Mouse (Mus musculus) effector memory CD4-positive, alpha-beta T cell, adult 7 months (primary cell): ENCODE data around the gene Jund. TPM values are rescaled to one million over a fixed set of nuclear protein-coding genes. Genes with fewer than 3 reads are reported as not detected.

Experiments
- polyA plus RNA-seq: library from polyadenylated mRNA; unstranded; fragments of 100-300 nt; shearing (Covaris generic); gene quantifications from one replicate; pipeline ENCODE4 v1.2.1, GENCODE M21; 2017

Jund gene
- polyA plus RNA-seq: 1,865 TPM

DNA sequence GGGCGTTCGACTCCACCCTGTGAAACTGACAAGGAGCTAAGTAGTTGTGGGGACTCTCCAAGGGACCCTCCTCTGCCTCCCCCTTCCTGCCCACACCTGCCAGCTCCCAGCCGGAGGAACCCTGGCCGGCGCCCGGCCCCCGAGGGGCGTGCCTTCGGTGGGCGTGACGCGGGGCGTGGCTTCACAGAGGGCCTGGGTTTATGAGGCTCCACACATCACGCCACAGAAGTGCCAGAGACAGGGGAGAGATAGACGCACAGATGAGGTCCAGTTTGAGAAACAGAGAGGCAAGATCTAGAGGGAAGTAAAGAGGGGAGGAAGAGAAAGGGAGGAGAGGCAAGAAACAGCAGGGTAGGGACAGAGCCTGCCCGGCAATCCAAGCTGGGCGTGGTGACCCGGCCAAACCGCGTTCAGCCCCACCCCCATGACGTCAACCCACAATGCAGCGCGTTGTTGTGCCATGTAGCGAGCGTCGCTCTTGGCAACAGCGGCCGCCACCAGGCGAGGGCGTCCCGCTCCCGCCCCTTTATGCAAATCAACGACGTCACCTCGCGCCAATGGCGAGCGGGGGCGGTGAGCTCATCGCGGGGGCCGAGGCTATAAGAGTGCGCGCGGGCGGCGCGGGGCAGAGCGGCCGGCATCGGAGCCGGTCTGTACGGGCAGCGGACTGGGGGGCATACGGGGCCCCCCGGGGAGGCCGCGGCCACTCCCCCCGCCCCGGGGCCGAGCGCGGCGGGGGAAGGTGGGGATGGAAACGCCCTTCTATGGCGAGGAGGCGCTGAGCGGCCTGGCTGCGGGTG is at the start of gene Jund:
Jund (plus strand) TSS at position 640 of the 800 bp plus-strand sequence.

DNA sequence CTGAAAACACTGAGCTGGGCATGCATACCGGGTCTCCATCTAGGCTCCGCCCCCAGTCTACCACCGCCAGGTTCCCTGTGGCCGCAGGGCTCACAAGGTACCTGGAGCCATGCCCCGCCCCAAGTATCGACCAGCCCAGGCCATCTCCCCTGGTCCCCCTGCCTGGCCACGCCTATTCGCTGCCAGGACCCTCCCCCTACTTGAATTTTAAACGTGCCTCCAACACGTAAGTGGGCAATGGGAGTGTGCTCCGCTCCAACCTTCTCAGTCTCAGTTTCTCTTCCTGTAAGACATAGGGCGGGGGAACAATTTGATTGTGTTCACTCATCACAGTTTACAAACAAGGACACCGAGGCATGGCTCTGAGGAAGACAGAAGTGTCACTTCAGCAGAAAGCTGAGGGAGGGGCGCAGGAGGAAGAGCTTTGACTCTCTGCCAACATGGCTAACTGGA is 38.5 kb upstream of the Jund start, which contains the start of gene Pgpep1:
Pgpep1 (minus strand) TSS at position 116 of the 453 bp plus-strand sequence.

DNA sequence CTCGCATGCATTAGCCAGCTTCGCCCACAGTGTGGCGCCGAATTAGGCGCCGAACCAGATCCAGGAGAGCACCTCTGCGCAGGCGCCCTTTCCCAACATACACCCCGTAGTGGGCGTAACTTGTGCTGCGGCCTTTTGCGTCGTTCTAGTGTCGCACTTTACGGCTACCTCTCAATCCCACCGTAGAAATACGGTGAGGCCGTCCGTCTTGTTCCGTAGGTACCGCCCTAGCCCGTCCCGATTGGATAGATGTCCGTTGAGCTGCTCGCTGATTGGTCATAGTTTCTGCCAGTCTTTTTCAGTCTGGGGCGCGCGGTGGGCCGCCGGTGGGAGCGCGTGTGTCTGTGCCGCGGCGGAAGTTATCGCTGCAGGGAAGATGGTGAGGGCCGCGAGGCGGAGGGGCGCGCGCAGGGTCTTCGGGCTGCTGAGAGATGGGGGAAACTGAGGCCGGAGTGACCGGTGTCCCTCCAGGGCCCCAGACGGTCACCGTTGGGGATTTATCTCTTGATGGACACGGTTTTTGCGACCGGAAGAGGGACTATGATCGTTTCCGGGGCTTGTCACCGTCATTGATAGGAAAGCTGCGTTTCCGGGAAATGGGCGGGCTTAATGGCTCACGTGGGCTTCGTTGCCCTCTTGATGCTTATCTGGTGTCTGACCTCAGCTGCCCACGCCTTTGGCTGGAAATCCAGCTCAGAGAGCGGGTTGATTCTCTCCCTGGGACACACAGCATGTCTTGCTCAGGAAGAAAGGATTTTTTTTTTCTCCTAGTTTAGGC is 25.5 kb upstream of the Jund start, which contains the start of gene Lsm4:
Lsm4 (plus strand) TSS at position 170 of the 778 bp plus-strand sequence.

DNA sequence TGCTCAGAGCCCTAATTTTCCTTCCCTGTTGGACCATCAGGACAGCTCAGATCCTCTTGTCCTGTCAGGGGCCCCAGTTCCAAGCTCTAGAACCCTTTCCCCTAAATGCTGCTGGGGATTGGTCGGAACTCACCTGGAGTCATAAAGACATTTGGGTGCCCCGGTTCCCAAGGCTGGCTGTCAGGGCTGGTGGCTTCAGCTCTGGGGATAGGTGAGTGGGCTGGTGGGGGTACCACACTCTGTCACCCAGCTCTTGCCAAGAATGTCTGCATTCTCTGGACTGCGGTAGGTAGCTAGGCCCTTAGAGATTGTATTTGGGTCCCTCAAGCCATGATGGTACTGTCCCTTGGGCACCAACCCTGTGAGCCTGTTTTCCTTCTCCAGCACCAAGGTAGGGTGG is 4.5 kb downstream of the Jund start, which contains the start of gene Iqcn:
Iqcn (plus strand) TSS at position 171 of the 400 bp plus-strand sequence.

DNA sequence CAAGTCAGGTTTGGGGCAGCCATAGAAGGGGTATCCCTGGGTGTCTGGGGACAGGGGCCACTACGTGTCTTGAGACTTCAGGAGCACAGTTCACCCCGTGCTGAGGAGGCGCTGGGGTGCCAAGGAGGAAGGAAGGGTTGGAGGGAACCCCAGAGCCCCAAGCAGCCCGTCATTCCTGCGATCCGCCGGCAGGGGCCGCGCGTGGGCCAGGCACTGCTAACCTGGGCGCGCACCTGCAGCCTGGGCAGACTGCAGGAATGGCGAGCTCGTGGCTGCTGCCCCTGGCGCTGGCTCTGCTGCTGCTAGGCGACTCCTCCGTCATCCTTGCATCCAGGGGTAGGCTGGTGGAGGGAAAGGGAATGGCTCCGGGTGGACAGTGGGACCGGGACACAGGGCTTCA is 19.5 kb downstream of the Jund start, which contains the start of gene Gm3336:
Gm3336 (plus strand) TSS at position 247 of the 400 bp plus-strand sequence.

DNA sequence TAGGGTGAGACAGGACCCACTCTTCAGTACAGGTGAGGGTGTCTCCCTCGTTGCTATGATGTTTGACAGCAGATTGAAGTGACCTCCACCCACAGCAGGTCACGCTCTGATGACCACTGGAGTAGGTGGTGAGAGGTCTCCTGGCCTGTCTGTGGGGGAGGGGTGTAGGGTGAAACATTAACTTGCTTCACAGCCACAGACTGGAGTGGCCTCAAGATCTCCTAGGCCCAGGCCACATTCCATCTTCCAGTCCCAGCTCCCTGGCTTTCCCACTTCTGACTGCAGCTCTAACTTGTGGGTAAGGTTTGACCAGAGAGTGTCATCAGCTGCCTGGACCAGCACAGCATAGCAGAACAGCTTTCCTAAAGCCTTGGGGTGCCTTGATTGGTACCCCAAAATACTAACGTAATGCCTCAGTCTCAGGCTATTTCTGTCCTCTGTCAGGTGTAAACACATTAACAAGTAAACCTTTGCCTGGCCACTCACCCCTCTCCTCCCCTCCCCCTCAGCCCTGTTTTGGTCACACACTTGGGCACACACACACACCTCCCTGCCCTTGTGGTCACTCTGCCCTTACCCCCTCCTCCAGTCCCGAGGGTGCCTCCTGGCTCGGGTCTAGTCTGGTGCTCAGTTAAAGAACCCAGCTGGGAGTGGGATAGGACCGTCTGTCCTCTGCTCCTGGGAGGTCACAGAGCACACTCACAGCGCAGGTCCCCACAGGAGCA is 24.9 kb downstream of the Jund start, which contains the start of gene Pde4c:
Pde4c (plus strand) TSS at position 235 of the 725 bp plus-strand sequence.

Other genes starting within 250 kb of the Jund start
- gene Klhl26, start 222.0 kb upstream of the Jund start, polyA plus RNA-seq: 9.9 TPM
- gene Tmem59l, start 211.6 kb upstream of the Jund start, polyA plus RNA-seq: not detected
- not detected for gene Crlf1, start 205.8 kb upstream of the Jund start, polyA plus RNA-seq
- 57.8 TPM for gene Rex1bd, start 192.2 kb upstream of the Jund start, polyA plus RNA-seq
- 1,269 TPM for gene Uba52, start 188.1 kb upstream of the Jund start, polyA plus RNA-seq
- 378 TPM for gene Fkbp8, start 171.2 kb upstream of the Jund start, polyA plus RNA-seq
- gene Kxd1, start 171.0 kb upstream of the Jund start, polyA plus RNA-seq: 64.6 TPM
- gene Ell, start 159.5 kb upstream of the Jund start, polyA plus RNA-seq: 38.5 TPM
- 93.3 TPM for gene Isyna1, start 104.6 kb upstream of the Jund start, polyA plus RNA-seq
- 148 TPM for gene Ssbp4, start 90.1 kb upstream of the Jund start, polyA plus RNA-seq
- not detected for gene Lrrc25, start 82.8 kb upstream of the Jund start, polyA plus RNA-seq
- gene Gdf15, start 66.5 kb upstream of the Jund start, polyA plus RNA-seq: not detected
- gene Pgpep1, start 38.6 kb upstream of the Jund start, polyA plus RNA-seq: 0.79 TPM
- gene Lsm4, start 25.7 kb upstream of the Jund start, polyA plus RNA-seq: 249 TPM
- 0.22 TPM for gene Iqcn, start 4.5 kb downstream of the Jund start, polyA plus RNA-seq
- not detected for gene Gm3336, start 19.6 kb downstream of the Jund start, polyA plus RNA-seq
- gene Pde4c, start 24.8 kb downstream of the Jund start, polyA plus RNA-seq: 0.24 TPM
- gene Rab3a, start 55.7 kb downstream of the Jund start, polyA plus RNA-seq: 1.1 TPM
- gene Mpv17l2, start 62.0 kb downstream of the Jund start, polyA plus RNA-seq: 34.0 TPM
- gene Pik3r2, start 77.8 kb downstream of the Jund start, polyA plus RNA-seq: 14.5 TPM
- 83.9 TPM for gene Mast3, start 106.1 kb downstream of the Jund start, polyA plus RNA-seq
- 25.7 TPM for gene Il12rb1, start 109.5 kb downstream of the Jund start, polyA plus RNA-seq
- gene Arrdc2, start 140.8 kb downstream of the Jund start, polyA plus RNA-seq: 22.1 TPM
- not detected for gene Kcnn1, start 164.3 kb downstream of the Jund start, polyA plus RNA-seq
- 77.8 TPM for gene Ccdc124, start 175.0 kb downstream of the Jund start, polyA plus RNA-seq
- gene Slc5a5, start 193.8 kb downstream of the Jund start, polyA plus RNA-seq: 0.46 TPM
- gene Rpl18a, start 198.5 kb downstream of the Jund start, polyA plus RNA-seq: 7,063 TPM
- 54.0 TPM for gene Map1s, start 207.0 kb downstream of the Jund start, polyA plus RNA-seq